Mouse (Mus musculus): ENCODE data around the gene Dcaf15. TPM values are rescaled to one million over a fixed set of nuclear protein-coding genes. Genes with fewer than 3 reads are reported as not detected.

Dcaf15 gene
- total RNA-seq, 1 experiment from 2014 or later: 24.5 TPM

DNA sequence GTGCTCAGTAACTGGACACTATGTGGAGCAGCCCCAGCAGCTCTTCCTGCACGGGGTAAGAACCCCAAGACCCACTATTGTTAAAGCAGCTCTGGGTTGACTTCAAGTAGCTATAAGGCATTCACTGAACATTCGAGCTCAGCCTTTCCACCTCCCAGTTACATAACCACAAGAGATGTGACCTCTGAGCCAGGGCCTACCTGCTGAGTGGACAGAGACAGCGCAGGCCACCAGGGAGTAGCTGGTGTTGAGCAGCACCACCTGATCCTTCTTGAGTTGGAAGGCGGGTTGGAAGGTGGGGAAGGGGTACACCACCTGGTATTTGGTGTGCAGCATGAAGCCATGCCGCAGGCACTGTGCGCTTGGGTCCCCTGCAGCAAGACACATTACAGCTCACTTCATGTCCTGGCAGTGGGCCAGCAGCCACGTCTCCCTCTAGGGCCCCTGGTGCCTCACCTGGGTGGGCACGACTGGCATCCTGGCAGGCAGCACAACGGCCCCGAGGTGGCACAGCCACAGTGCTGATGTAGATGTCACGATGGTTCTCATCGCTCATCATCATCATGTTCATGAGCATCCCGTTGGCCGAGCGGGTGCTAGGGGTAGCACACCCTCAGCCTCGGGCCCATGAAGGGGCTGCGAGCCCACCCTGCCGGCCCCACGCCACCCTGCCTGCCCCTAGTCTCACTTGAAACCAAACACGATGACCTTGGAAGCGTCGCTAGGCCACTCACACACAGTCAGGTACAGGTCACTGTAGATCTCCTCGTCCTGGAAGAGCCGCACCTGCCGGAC lies 2.9 kb downstream of the Dcaf15 start:
- DNase-seq: no peak

DNA sequence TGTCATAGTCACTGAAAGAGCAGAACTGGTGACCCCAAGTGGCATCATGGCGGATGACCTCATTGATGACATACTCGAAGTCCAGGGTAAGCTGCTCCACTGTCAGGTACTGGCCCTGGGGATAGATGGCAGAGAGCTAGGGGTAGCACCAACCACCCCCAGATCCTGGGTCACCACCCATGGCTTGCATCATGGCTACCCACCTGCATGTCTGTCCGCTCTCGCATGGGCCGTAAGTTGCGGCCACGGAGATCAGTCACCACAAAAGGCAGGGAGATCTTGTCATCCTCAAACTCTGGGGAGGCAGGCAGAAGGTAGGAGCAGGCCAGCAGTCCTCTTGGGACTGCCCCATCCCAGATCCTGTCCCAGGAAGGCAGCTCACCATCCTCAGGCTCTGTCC lies 6.2 kb downstream of the Dcaf15 start:
- DNase-seq: no peak

- no peak for DNase-seq
Observed at GRCm38 (mm10) chr8:84096061-84096460, 8.5 kb downstream of the Dcaf15 start.

DNA sequence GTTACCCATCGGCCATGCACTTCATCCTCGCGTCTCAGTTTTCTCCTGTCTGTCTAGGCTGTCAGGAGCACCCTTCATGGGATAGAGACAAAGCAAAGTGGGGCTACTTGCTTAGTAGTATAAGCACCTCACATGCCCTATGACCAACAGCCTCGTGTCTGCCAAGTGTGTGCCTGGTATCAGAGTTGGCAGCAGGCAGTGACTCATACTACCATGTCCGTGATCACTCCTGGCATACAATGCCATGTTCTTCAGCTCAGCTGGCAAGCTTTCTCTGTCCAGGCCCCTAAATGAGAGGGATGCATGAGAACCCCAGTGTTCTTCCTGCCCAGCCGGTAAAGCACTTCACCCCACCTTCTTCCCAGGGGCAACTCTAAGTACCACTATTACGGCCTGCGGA lies 14.0 kb downstream of the Dcaf15 start:
- DNase-seq: peak; percentile 59

DNA sequence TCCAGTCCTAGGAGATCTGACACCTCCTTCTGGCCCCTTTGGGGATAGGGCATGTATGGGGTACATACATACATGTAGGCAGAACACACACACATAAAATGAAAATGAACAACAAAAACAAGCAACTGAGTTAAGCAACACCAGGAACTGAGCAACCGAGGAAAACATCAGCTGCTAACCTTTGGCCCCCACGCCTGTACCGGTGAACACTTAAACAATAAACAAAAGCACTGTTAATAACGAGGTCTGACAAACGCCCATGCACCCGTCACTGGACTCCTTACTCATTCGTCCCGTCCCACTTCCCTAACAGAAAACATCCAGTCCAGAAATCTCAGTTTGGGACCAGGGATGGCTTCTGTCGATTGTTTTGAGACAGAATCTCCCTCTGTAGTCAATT lies 15.3 kb downstream of the Dcaf15 start:
- DNase-seq: no peak

GRCm38 (mm10) chr8:84087821-84088220 lies 16.7 kb downstream of the Dcaf15 start:
- no peak for DNase-seq

GRCm38 (mm10) chr8:84087156-84087555 lies 17.4 kb downstream of the Dcaf15 start:
- no peak for DNase-seq

GRCm38 (mm10) chr8:84084341-84085115 lies 20.0 kb downstream of the Dcaf15 start:
- no peak for DNase-seq

- DNase-seq: peak; percentile 35
Observed at GRCm38 (mm10) chr8:84083829-84084241, 20.7 kb downstream of the Dcaf15 start.

DNA sequence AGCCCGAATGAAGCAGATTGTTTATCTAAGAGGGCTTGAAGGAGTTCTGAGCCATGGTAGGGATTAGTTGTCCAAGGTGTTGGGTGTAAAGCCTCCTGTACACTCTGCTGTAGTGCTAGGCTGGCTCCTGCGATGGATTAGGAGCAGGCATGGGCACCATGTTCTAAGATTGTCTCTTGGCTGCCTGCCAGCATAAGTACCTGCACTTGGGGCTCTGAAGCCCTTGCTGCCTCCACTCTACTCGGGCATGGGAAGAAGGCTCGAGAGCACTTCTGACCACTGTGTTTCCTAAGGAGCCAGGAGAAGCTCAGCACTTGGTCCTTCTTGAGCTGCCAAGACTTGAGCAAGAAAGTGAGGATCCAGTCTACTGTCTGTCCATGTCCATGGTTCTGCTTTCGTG lies 25.4 kb downstream of the Dcaf15 start:
- no peak for DNase-seq

DNA sequence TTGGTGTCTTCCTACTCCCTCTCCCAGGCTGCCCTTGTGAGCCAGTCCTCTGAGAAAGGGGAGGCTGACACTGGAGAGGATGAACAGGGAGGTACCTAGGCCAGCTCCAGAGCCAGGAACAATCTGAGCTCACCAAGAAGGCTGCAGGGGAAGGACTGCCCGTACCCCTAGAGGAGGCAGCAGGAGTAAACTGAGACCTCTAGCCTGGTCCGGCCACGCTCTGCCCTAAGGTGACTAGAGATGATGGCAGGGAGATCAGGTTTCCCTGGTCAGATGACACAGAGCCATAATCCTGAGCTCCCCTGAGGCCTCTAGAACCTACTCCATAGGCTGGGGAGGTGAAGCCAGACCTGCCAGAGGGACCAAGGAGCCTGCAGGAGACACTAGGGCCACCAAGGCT lies 27.7 kb downstream of the Dcaf15 start:
- DNase-seq: no peak

GRCm38 (mm10) chr8:84076412-84076811 lies 28.2 kb downstream of the Dcaf15 start:
- no peak for DNase-seq

DNA sequence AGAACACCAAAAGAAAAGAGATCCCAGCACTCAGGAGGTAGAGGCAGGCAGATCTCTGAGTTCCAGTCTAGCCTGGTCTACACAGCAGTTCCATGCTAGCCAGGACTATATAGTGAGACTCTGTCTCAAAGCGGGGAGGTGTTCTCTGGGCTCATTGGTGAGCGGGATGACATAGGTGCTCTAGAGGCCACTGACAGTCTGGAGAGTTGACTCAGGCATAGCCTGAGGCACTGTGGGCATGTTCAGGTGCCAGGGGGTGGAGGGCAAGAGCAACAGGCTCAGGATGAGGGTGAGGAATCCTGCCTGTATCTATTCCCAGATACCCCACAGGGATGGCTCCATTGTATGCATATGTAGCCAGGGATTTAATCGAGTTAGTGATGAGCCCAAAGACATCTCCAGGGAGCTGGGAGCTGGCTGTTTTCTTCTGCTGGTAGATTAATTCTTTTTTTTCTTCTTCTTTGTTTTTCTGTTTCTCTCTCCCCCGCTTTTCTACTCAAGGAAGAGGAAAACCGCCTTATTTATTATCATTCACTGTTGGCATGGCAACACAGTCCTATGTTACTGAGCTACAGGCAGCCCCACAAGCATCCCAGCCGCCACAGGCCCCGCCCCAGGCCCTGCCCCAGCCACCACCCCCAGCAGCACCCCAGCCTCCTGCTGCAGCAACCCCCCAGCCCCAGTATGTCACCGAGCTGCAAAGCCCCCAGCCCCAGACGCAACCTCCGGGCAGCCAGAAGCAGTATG lies 31.2 kb downstream of the Dcaf15 start:
- DNase-seq: no peak

DNA sequence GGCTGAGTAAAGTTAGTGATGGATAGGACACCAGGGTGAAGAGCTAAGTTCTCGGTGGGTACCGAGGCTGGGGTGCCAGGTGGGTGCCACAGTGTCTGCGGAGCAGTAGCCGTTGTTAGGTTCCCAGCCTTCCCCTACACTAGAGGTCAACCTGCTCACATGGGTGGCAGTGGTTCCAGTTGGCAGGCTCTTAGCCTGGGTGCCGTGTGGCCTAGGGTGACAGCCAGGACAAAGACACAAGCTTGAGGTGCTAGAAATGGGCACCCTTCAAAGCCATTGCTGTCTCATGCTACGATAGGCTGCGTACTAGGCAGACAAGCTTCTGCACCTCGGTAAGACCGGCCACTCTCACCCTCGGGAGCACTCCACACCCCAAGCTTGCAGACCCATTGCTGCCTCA lies 32.2 kb downstream of the Dcaf15 start:
- DNase-seq: no peak

GRCm38 (mm10) chr8:84071921-84072320 lies 32.6 kb downstream of the Dcaf15 start:
- DNase-seq: no peak

DNA sequence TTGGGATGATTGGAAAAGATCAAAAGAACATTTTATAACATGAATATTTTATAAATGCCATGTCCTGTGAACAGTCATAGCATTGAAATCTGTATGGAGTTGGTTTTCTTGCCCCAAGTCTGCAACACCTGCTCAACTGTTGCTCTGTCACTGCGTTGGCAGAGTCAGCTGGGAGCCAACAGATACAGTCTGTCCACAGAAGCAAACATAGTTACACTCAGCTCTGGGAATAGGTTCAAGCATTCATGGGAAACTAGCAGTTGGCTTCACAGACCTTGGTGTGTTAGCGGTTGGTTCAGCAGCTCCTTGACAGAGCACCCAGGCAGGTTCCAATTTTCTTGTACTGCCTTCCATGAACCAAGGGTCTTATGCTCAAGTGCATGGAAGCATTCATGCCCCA lies 33.9 kb downstream of the Dcaf15 start:
- no peak for DNase-seq

- no peak for DNase-seq
Observed at GRCm38 (mm10) chr8:84070241-84070640, 34.3 kb downstream of the Dcaf15 start.

GRCm38 (mm10) chr8:84069750-84070149 lies 34.8 kb downstream of the Dcaf15 start:
- DNase-seq: no peak

- DNase-seq: no peak
Observed at GRCm38 (mm10) chr8:84069169-84069568, 35.4 kb downstream of the Dcaf15 start.

DNA sequence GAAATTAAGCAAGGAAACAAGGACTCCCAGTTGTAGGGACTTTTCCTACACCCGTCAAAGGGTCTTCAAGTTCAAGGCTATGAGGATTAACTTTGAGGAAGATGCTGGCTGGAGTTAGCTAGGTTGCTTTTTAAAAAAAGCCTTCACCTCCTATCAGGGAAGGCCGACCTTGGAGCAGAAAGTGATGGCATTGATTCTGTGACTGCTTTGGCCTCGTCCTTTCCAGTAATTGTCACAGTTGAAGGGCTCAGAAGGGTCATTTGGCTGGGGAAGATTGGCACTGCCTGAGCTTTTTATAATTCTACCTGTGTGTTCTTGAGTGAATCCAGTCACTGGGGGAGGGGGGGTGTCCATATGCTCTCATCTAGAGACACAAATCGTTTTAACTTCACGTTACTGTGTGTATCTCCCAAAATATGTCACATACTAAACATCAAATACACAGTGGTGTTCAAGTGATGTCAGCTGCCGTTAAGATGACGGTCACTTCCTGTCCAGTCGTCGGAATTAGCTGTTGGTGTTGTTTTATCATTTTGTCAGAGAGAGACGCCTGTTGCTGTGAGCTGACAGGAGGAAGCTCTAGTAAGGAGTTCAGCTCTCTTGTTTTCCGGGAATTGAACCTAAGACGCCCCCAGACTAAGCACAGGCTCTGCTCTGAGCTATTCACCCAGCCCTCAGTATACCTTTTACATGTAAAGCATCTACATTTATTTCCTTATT lies 36.1 kb downstream of the Dcaf15 start:
- no peak for DNase-seq

DNA sequence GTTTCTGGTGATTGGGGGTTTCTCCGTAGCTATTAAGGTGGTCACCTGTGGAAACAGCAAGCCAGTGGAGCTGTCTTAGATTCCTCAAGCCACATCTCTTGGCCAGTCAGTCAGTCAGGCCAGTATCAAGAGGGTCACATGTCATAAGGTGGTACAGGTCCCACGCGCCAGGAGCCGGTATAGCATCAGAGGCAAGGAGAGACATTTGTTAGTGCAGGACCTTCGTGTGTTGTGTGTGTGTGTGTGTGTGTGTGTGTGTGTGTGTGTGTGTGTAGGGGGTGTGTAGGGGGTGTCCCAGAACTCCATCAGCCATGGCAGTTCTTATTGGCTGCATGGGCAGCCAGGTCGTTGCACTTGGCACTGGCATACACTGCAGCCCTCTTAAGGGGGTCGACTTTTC lies 36.7 kb downstream of the Dcaf15 start:
- DNase-seq: no peak

- DNase-seq: peak; percentile 99
Observed at GRCm38 (mm10) chr8:84067047-84067573, 37.5 kb downstream of the Dcaf15 start.
